Mouse (Mus musculus) erythroblast, embryonic 14.5 days (primary cell): ENCODE measurements around the gene Smarcd1.

ENCODE experiments used
- GATA1 ChIP-seq: IDR thresholded peaks from 2 replicates; pipeline ENCODE4 v1.6.1; 2012; ENCODE audit warnings: low read length, inconsistent platforms, mixed read lengths
- TAL1 ChIP-seq: IDR thresholded peaks from 3 replicates; pipeline ENCODE4 v1.6.1; 2012; ENCODE audit warnings: low read length, inconsistent platforms, mixed read lengths

DNA sequence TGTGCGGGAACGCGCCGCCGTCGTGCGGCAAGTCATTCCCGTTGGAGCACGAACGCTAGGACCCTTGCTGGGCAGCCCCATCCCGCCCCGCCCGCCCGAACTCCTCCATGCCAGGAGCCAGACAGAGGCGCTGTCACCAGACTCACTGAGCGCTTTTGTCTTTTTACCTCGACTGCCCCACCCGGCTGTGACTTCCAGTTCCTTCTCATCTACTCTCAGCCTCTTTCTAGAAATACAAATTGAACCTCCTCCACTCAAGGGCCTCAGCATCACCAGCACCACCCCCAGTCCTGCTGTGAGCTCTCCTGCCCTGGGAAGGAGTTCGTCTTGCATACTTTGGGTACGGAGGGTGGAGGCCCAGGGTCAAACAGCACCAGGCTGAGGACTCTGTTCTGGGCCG lies 48.1 kb upstream of the Smarcd1 start:
- TF ChIP-seq TAL1 (no peak), GATA1 (no peak)
